9 mouse cellular contexts compared by ENCODE assay signal in the genomic region with DNA sequence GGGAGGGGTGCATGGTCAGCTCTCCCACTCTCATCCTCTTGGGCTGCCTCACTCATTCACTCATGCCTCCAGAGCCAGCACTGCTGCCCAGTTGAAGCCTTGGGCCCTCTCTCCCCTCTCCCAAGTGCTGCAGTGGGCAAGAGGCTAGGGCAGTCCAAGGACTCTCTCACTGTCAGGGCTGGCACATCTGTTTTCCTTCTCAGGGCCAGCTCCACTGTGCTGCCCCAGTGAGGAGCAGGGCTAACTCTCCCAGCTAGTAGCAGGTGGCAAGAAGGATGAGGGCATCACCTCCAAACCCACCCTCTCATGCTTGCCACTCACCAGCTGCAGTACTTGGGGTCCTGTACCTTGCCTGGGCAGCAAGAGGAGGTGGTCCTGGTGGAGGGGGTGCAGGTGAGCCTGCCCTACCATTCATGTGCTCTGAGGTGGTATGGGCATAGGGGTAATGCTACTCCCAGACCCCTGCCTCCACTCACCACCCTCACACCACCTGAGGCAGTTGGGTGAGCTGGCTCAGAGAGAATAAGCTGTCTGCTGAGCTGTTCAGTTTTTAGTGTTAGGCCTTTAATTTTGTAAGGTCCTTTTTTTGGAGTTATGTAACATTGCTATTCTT. TPM values are rescaled to one million over a fixed set of nuclear protein-coding genes. Genes with fewer than 3 reads are reported as not detected.
DNase-seq lines count a peak whose midpoint lies in the region; ATAC-seq and TF ChIP-seq lines count a peak whose summit lies in the region.
"Had no signal": no experiment of that assay in that cellular context is flagged by ENCODE, and none has a peak within 500 bp of the region (broad histone marks: within the 10 kb centered on the region; RNA-seq: fewer than 3 reads in every experiment).

No protein-coding gene starts in this region.

- H3K4me2 ChIP-seq in heart, embryonic 16.5 days (ENCODE audit: low read depth, low read length) = no peak overlapping the region
- H3K4me2 ChIP-seq in liver, embryonic 15.5 days = no peak overlapping the region
- H3K4me2 ChIP-seq: lung, embryonic 14.5 days had no signal

- H3K79me2 ChIP-seq in MEL (ENCODE audit: control insufficient read depth, insufficient read depth, low read length, poor library complexity) = peaks cover 77% of the 10 kb centered on the region

- no peaks in the 10 kb centered on the region for H3K9me3 ChIP-seq in heart, embryonic 16.5 days (replicated peaks; ENCODE audit: control insufficient read depth, low read length)
- no peaks in the 10 kb centered on the region for H3K9me3 ChIP-seq in MEL (replicated peaks; ENCODE audit: insufficient read depth, low read length)
- H3K9me3 ChIP-seq in liver, embryonic 15.5 days (replicated peaks) = no peaks in the 10 kb centered on the region

- H3K27ac ChIP-seq in heart, embryonic 16.5 days (ENCODE audit: low read length) = peak overlapping the region; percentile 7; the same call in 1 of the 2 replicates
- H3K27ac ChIP-seq in MEL (ENCODE audit: control insufficient read depth, low read depth, low read length) = peak overlapping the region; percentile 6; the same call in 1 of the 2 replicates
- H3K27ac ChIP-seq in liver, embryonic 15.5 days (replicated peaks) = no peak overlapping the region

- TF ChIP-seq CTCF in MEL (IDR thresholded peaks at IDR 0.05 in 2 of 3, conservative IDR thresholded peaks at IDR 0.05 in 1 of 3; ENCODE audit: control insufficient read depth in 1 of 3, insufficient read depth in 1 of 3, low read depth in 2 of 3, low read length in 3 of 3, poor library complexity in 1 of 3, severe bottlenecking in 1 of 3) = no peak

- no peak overlapping the region for H3K9ac ChIP-seq in heart, embryonic 16.5 days (ENCODE audit: low read length)
- no peak overlapping the region for H3K9ac ChIP-seq in MEL (ENCODE audit: control insufficient read depth, low read depth, low read length, poor library complexity, severe bottlenecking)
- H3K9ac ChIP-seq in liver, embryonic 15.5 days = no peak overlapping the region
- H3K9ac ChIP-seq: lung, embryonic 14.5 days had no signal

- TF ChIP-seq RAD21 in MEL (IDR thresholded peaks at IDR 0.05; ENCODE audit: low read depth, low read length) = no peak

- peaks cover 26% of the 10 kb centered on the region for H3K4me1 ChIP-seq in heart, embryonic 16.5 days (ENCODE audit: control insufficient read depth, insufficient read depth, low read length)
- peaks cover 18 to 41% of the 10 kb centered on the region in 2 experiments for H3K4me1 ChIP-seq in MEL (ENCODE audit: control insufficient read depth in 1 of 2, insufficient read depth in 2 of 2, low read length in 2 of 2)
- H3K4me1 ChIP-seq in liver, embryonic 15.5 days (replicated peaks) = peaks cover 46% of the 10 kb centered on the region

- no peak for TF ChIP-seq POLR2A in MEL (IDR thresholded peaks at IDR 0.05; ENCODE audit: control insufficient read depth in 1 of 2, insufficient read depth in 1 of 2, low read depth in 1 of 2, low read length in 2 of 2, poor library complexity in 1 of 2)

- H3K36me3 ChIP-seq in heart, embryonic 16.5 days (ENCODE audit: control insufficient read depth, insufficient read depth) = 0 out of 2 replicates have a peak, but pooled peaks cover 4% of the 10 kb centered on the region
- peaks cover 18 to 50% of the 10 kb centered on the region in 2 experiments for H3K36me3 ChIP-seq in MEL (ENCODE audit: control insufficient read depth in 1 of 2, insufficient read depth in 2 of 2, low read length in 2 of 2)
- peaks cover 27% of the 10 kb centered on the region for H3K36me3 ChIP-seq in liver, embryonic 15.5 days (replicated peaks)

- H3K27me3 ChIP-seq in heart, embryonic 16.5 days (ENCODE audit: control insufficient read depth, insufficient read depth, low read length) = no peaks in the 10 kb centered on the region
- H3K27me3 ChIP-seq in MEL (ENCODE audit: control insufficient read depth in 1 of 2, insufficient read depth in 2 of 2, low read length in 2 of 2) = no peaks in the 10 kb centered on the region
- no peaks in the 10 kb centered on the region for H3K27me3 ChIP-seq in liver, embryonic 15.5 days

- ATAC-seq in heart, embryonic 16.5 days (replicated peaks; ENCODE audit: extremely low read depth, insufficient read depth, low FRiP score) = peak; percentile 45; the same call in 1 of the 2 replicates
- peak; percentile 49 for ATAC-seq in liver, embryonic 15.5 days (ENCODE audit: insufficient read depth)

- intact Hi-C loops in heart, postnatal 10 days (cut with DNase I) = no loop called here

- no peak overlapping the region for H3K4me3 ChIP-seq in heart, embryonic 16.5 days (ENCODE audit: low read length)
- no peak overlapping the region for H3K4me3 ChIP-seq in MEL (ENCODE audit: control insufficient read depth in 1 of 2, insufficient read depth in 1 of 2, low read depth in 2 of 2, low read length in 2 of 2)
- no peak overlapping the region for H3K4me3 ChIP-seq in liver, embryonic 15.5 days (replicated peaks)

- DNase-seq in heart, postnatal 10 days = no peak
- no peak for DNase-seq in MEL (ENCODE audit: low read depth, low spot score)
- DNase-seq in adrenal gland, postnatal 25 days = peak; percentile 5
- DNase-seq in yolk sac, embryonic 10.5 days (ENCODE audit: low spot score) = no peak
- DNase-seq in urinary bladder, postnatal 14 days (ENCODE audit: low spot score) = no peak
- DNase-seq: kidney, adult 11 months; lung, embryonic 14.5 days had no signal

- no peak for TF ChIP-seq EP300 in MEL (IDR thresholded peaks at IDR 0.05; ENCODE audit: low read depth in 1 of 2, low read length in 2 of 2)

TF ChIP-seq in MEL, 35 proteins besides CTCF, POLR2A, EP300 and RAD21:
- TF ChIP-seq POLR2AphosphoS5 (IDR thresholded peaks at IDR 0.05; ENCODE audit: borderline replicate concordance, low read depth, low read length) = no peak
- no peak for TF ChIP-seq KAT2A (conservative IDR thresholded peaks at IDR 0.05; ENCODE audit: low read depth, low read length)
- no peak for TF ChIP-seq MEF2A (IDR thresholded peaks at IDR 0.05; ENCODE audit: extremely low read depth, insufficient replicate concordance, low read depth, low read length, poor library complexity, severe bottlenecking)

RNA-seq across cellular contexts. Expression of a gene that starts 10.5 kb away (rescaled TPM):
- polyA plus RNA-seq in heart, embryonic 16.5 days (2015; fragmentation: Nextera tagmentation; extraction: Ambion mirVana) = 100 and 108 TPM in 2 replicates
- 100 to 1,000 TPM; 111 to 119 TPM for total RNA-seq in heart, postnatal 10 days (2021)
- 46.2 and 49.6 TPM in 2 replicates for total RNA-seq in MEL (2012; rRNA removed)
- polyA plus RNA-seq in MEL (2012; ENCODE audit: insufficient read depth in 1 of 2, insufficient read length in 2 of 2, low read depth in 1 of 2, low replicate concordance in 2 of 2, missing spikeins in 1 of 2) = 100 to 1,000 TPM in 1 of 2 experiments, 10 to 100 TPM in 1; 82.3 to 212 TPM
- 92.6 and 96.8 TPM in 2 replicates for total RNA-seq in adrenal gland, postnatal 25 days (2021)
- 50.0 and 53.8 TPM in 2 replicates for polyA plus RNA-seq in liver, embryonic 15.5 days (2015; fragmentation: Nextera tagmentation; extraction: Ambion mirVana)

RNA-seq across cellular contexts. Expression of a gene that starts 46.1 kb away (rescaled TPM):
- polyA plus RNA-seq in heart, embryonic 16.5 days (2015; fragmentation: Nextera tagmentation; extraction: Ambion mirVana) = 414 and 420 TPM in 2 replicates
- 100 to 1,000 TPM; 693 to 709 TPM for total RNA-seq in heart, postnatal 10 days (2021)
- 134 and 137 TPM in 2 replicates for total RNA-seq in MEL (2012; rRNA removed)
- 100 to 1,000 TPM in 1 of 2 experiments, not detected in 1; 193 TPM for polyA plus RNA-seq in MEL (2012; ENCODE audit: insufficient read depth in 1 of 2, insufficient read length in 2 of 2, low read depth in 1 of 2, low replicate concordance in 2 of 2, missing spikeins in 1 of 2)
- 313 and 358 TPM in 2 replicates for total RNA-seq in adrenal gland, postnatal 25 days (2021)
- polyA plus RNA-seq in liver, embryonic 15.5 days (2015; fragmentation: Nextera tagmentation; extraction: Ambion mirVana) = 134 and 136 TPM in 2 replicates

RNA-seq across cellular contexts. Expression of a gene that starts 46.1 kb away (rescaled TPM):
- polyA plus RNA-seq in heart, embryonic 16.5 days (2015; fragmentation: Nextera tagmentation; extraction: Ambion mirVana) = 27.8 and 29.1 TPM in 2 replicates
- 10 to 100 TPM; 21.7 to 26.1 TPM for total RNA-seq in heart, postnatal 10 days (2021)
- total RNA-seq in MEL (2012; rRNA removed) = 18.0 and 21.9 TPM in 2 replicates
- 10 to 100 TPM in 1 of 2 experiments, not detected in 1; 23.1 TPM for polyA plus RNA-seq in MEL (2012; ENCODE audit: insufficient read depth in 1 of 2, insufficient read length in 2 of 2, low read depth in 1 of 2, low replicate concordance in 2 of 2, missing spikeins in 1 of 2)
- 30.9 and 36.0 TPM in 2 replicates for total RNA-seq in adrenal gland, postnatal 25 days (2021)
- polyA plus RNA-seq in liver, embryonic 15.5 days (2015; fragmentation: Nextera tagmentation; extraction: Ambion mirVana) = 16.1 and 17.6 TPM in 2 replicates
